Mouse (Mus musculus): Measurements from ENCODE around the gene Pgghg. TPM values are rescaled to one million over a fixed set of nuclear protein-coding genes. Genes with fewer than 3 reads are reported as not detected.
"Not testable (repeated sequence)": the region's sequence is repeated elsewhere in the genome, so short reads cannot be mapped to it uniquely, and the experiment has no call there.

The Pgghg gene
- total RNA-seq, 2 experiments from 2014 or later = 2.4 to 3.9 TPM

DNA sequence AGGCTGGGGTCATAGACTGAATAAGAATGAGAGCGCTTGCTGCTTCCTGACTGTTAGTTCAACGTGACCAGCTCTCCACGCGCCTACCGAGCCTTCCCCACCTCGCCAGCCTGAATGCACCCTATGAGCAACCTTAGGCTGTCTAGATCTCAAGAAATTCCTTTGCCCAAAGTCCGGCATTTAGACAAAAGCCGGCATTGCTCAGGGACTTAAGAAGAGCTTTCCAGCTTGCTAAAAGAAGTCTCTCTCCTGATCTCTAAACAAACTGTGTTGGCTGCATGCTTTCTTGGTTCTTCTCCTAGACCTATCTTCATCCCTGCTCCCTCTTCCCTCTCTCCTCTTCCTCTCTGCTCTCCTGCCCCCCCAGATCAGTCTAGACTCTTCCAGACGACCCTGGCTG, 33.7 kb downstream of the Pgghg start:
- intact Hi-C loops (cut with DNase I) = no loop called here

DNA sequence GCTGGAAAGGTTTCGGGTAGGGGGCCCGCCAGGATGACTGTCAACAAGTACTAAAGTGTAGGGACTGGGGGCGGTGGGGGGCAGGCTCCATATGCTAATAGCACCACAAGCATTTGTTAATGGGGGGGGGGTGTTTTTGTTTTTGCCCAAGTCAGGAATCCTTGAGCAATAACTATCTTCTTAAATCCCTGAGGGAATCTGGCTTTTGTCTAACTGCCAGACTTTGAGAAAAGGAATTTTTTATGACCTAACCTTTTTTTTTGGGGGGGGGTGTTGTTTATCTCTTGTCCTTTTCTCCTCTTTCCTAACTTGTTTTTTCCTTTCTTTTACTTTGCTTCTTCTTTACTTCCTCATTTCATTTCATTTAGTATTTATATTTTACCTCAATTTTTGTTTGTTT, 34.3 kb downstream of the Pgghg start:
- intact Hi-C loops (cut with DNase I) = no loop called here
- DNase-seq (ENCODE audit: extremely low spot score in 1 of 2, low spot score in 2 of 2) = no peak

More for the DNA sequence above, 33.7 kb downstream of the Pgghg start:
- no peak for DNase-seq (ENCODE audit: extremely low spot score in 1 of 2, low spot score in 2 of 2)

- DNase-seq (ENCODE audit: extremely low spot score in 1 of 2, low spot score in 2 of 2); intact Hi-C loops (cut with DNase I): not testable (repeated sequence)
Measured at GRCm38 (mm10) chr7:140976720-140977119, 35.5 kb downstream of the Pgghg start.

GRCm38 (mm10) chr7:140981704-140982103, 40.5 kb downstream of the Pgghg start:
- intact Hi-C loops (cut with DNase I) = no loop called here
- no peak for DNase-seq (ENCODE audit: extremely low spot score in 1 of 2, low spot score in 2 of 2)

DNA sequence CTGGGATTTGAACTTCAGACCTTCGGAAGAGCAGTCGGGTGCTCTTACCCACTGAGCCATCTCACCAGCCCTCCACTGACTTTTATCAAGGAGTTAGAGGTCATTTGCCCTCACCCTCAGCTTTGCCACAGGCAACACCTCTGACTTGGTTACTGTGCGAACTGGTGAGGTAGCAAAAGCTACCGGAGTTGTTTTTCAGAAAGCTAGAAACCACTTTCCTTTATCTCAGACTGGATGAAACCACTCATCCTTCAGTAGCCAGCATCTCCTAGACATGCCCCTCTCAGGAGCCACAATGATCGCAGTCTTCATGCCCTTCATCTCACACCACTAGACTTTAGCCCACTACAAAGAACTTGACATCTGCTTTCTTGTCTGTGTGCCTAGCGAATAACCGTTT, 41.8 kb downstream of the Pgghg start:
- DNase-seq (ENCODE audit: extremely low spot score in 1 of 2, low spot score in 2 of 2) = no peak
- intact Hi-C loops (cut with DNase I) = no loop called here

- DNase-seq (ENCODE audit: extremely low spot score in 1 of 2, low spot score in 2 of 2) = no peak
- intact Hi-C loops (cut with DNase I) = no loop called here
Measured at GRCm38 (mm10) chr7:140987182-140988138, 46.3 kb downstream of the Pgghg start.

- DNase-seq (ENCODE audit: extremely low spot score in 1 of 2, low spot score in 2 of 2) = no peak
Measured at GRCm38 (mm10) chr7:140989022-140989421, 47.8 kb downstream of the Pgghg start.

DNA sequence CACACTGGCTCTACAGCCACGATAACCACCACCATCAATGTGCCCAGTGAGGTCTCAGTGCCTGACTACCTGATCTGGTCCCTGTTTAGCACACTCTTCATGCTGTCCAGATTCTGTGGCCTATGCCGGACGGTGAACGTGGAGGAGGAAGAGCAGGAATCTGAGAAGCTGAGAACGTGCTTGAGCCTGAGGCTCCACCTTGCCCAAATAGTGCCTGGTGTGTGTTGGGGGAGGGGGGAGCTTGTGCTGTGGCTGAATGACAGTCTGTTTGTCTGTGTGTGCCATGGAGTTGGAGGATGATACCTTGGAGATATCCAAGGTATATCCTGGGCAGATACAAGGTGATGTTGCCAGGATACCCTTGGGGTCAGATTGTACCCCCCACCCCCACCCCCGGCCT, 49.0 kb downstream of the Pgghg start:
- no peak for DNase-seq (ENCODE audit: extremely low spot score in 1 of 2, low spot score in 2 of 2)
- intact Hi-C loops (cut with DNase I) = no loop called here

More at GRCm38 (mm10) chr7:140989022-140989421, 47.8 kb downstream of the Pgghg start:
- intact Hi-C loops (cut with DNase I) = no loop called here

- no peak for DNase-seq (ENCODE audit: extremely low spot score in 1 of 2, low spot score in 2 of 2)
- intact Hi-C loops (cut with DNase I) = no loop called here
Measured at GRCm38 (mm10) chr7:140990622-140991021, 49.4 kb downstream of the Pgghg start.

- no peak for DNase-seq (ENCODE audit: extremely low spot score in 1 of 2, low spot score in 2 of 2)
- intact Hi-C loops (cut with DNase I) = no loop called here
Measured at GRCm38 (mm10) chr7:140991117-140991689, 50.0 kb downstream of the Pgghg start.

Other genes with a start within 250 kb of the Pgghg start
- not detected for gene Olfr541, start 244.1 kb upstream of the Pgghg start, total RNA-seq (2021)
- not detected for gene Cyp2e1, start 177.7 kb upstream of the Pgghg start, total RNA-seq (2021)
- under 1 TPM in 1 of 2 experiments, not detected in 1; 0.54 TPM for gene Syce1, start 153.5 kb upstream of the Pgghg start, total RNA-seq (2021)
- gene Zfp941, start 119.2 kb upstream of the Pgghg start, total RNA-seq (2021) = 10 to 100 TPM; 13.1 to 14.4 TPM
- gene Urah, start 106.4 kb upstream of the Pgghg start, total RNA-seq (2021) = under 1 TPM in 1 of 2 experiments, not detected in 1; 0.69 TPM
- not detected for gene Scgb1c1, start 95.8 kb upstream of the Pgghg start, total RNA-seq (2021)
- not detected for gene Odf3, start 93.6 kb upstream of the Pgghg start, total RNA-seq (2021)
- 1 to 10 TPM in 1 of 2 experiments, under 1 TPM in 1; 0.89 to 1.1 TPM for gene Gm45785, start 85.1 kb upstream of the Pgghg start, total RNA-seq (2021)
- gene Ric8a, start 84.4 kb upstream of the Pgghg start, total RNA-seq (2021) = 10 to 100 TPM; 92.0 to 93.3 TPM
- gene Bet1l, start 83.8 kb upstream of the Pgghg start, total RNA-seq (2021) = 10 to 100 TPM; 24.4 to 25.1 TPM
- gene Psmd13, start 59.4 kb upstream of the Pgghg start, total RNA-seq (2021) = 100 to 1,000 TPM; 144 to 153 TPM
- 10 to 100 TPM; 52.5 to 53.0 TPM for gene Sirt3, start 59.1 kb upstream of the Pgghg start, total RNA-seq (2021)
- not detected for gene Cox8b, start 40.9 kb upstream of the Pgghg start, total RNA-seq (2021)
- under 1 TPM; 0.39 to 0.67 TPM for gene Nlrp6, start 20.5 kb upstream of the Pgghg start, total RNA-seq (2021)
- not detected for gene Ifitm5, start 8.9 kb downstream of the Pgghg start, total RNA-seq (2021)
- gene Gm45717, start 14.5 kb downstream of the Pgghg start, total RNA-seq (2021) = not detected
- 10 to 100 TPM; 18.0 to 20.0 TPM for gene Ifitm2, start 14.6 kb downstream of the Pgghg start, total RNA-seq (2021)
- 1 to 10 TPM; 3.2 to 3.3 TPM for gene Ifitm1, start 25.8 kb downstream of the Pgghg start, total RNA-seq (2021)
- gene Ifitm3, start 69.4 kb downstream of the Pgghg start, total RNA-seq (2021) = 1 to 10 TPM; 7.8 to 8.6 TPM
- gene Ifitm6, start 76.5 kb downstream of the Pgghg start, total RNA-seq (2021) = not detected
- not detected for gene Gm17387, start 87.7 kb downstream of the Pgghg start, total RNA-seq (2021)
- 100 to 1,000 TPM; 107 to 110 TPM for gene B4galnt4, start 119.7 kb downstream of the Pgghg start, total RNA-seq (2021)
- gene Pkp3, start 136.8 kb downstream of the Pgghg start, total RNA-seq (2021) = not detected
- 1 to 10 TPM; 2.3 to 2.8 TPM for gene Sigirr, start 159.2 kb downstream of the Pgghg start, total RNA-seq (2021)
- gene Ano9, start 176.4 kb downstream of the Pgghg start, total RNA-seq (2021) = not detected
- gene Ptdss2, start 181.0 kb downstream of the Pgghg start, total RNA-seq (2021) = 10 to 100 TPM; 48.4 to 54.0 TPM
- gene Rnh1, start 231.5 kb downstream of the Pgghg start, total RNA-seq (2021) = 10 to 100 TPM; 20.8 TPM